Mouse (Mus musculus) B cell, adult (primary cell): ENCODE measurements around the gene Prkd1. TPM values are rescaled to one million over a fixed set of nuclear protein-coding genes. Genes with fewer than 3 reads are reported as not detected.

ENCODE experiments used
- total RNA-seq: library from RNA; stranded (reverse); gene quantifications from 4 replicates; pipeline ENCODE4 v1.2.4, GENCODE M21; 2023; ENCODE audit not compliant: inconsistent age

The Prkd1 gene
- not detected in 4 replicates for total RNA-seq

DNA sequence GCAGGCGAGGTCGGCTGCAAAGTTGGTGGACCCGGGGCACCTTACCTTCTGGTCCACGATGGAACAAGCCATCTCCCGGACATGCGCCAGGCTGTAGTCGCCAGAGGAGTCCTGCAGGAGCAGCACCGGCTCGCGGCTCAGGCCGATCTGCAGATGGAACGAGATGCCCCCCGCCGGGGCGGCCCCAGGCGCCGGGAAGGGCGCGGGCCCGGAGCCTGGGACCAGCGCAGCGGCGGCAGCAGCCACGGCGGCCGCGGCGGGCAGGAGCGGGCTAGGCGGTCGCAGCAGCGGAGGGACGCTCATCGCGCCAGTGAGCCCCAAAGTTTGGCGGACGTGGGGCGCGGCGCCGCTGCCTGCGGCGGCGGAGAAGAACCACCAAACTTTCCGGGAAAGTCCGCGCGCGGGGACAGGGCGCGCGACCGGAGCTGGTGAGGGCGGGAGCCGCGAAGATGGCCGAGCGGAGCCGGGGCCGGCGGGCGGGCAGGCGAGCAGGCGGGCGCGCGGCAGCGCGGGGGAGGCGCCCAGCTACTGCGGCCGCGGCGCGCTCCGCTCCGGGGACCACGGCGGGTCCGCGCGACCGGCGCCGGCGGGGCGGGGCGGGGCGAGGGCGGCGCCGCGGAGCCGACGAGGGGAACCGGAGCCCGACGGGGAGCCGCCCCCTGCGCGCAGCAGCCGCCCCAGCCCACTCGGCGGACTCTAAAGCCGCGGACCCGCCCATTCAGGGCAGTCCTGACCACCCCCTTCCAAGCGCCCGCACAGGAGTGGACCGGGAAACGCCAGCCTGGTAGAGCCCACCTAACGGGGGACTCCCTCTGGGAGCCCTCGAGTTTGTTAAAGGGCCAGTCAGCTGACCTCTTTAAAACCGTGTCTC lies at the start of gene Prkd1:
Gene Prkd1 (minus strand): TSS at position 428 of the 871 bp plus-strand sequence.

